Mouse (Mus musculus): ENCODE data around the gene Naxd.
"Not testable (repeated sequence)": the region's sequence is repeated elsewhere in the genome, so short reads cannot be mapped to it uniquely, and the experiment has no call there.

Gene Naxd

DNA sequence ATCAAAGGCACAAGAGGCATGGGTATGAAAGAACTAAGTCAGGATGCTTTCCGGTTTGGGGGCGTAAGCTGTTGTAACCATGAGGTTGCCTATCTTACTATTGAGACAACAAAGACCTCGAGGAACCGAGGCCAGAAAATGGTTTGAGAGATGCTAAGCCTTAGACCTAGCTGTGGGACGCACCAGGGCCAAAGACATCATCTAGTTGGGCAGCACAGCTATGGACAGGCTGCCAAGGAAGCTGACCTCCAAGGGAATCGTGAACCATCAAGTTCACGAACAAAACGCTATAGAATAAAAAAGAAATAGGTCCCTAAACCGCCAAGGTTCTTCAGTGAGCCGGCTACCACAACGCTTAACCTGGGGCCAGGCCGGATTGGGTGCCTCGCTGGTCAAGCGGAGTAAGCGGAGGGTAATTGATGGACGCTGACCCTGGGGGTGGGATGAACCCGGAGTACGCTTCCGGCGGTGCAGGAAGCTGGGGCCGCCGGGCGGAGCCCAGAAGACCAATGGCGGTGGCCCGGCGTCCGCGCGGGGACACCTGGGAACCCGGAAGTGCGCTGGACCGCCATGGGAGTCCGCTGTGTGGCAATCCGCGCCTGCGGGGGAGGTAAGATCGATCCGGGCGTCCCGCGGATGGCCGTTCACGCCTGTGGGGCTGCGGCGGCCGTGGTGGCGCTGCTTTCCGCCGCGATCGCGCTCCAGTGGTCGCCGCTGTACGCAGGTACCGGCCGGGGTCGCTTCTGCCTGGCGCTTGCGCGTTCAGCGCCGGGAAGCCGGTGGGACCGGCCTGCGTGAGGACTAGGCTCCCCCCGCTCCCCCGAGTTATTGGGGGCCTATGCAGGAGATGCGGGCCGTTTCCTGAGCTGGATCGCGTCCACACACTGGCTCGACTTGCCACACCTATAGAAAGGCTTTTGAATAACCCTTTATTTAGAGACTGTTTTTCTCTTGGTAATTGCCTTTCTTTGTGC is at the start of gene Naxd:
Gene Naxd (plus strand): TSS at position 490 of the 974 bp plus-strand sequence.
- peak; percentile 65 for DNase-seq (ENCODE audit: low spot score)

GRCm38 (mm10) chr8:11447910-11448570 is 49.3 kb upstream of the Naxd start:
- no peak for DNase-seq (ENCODE audit: low spot score)

DNA sequence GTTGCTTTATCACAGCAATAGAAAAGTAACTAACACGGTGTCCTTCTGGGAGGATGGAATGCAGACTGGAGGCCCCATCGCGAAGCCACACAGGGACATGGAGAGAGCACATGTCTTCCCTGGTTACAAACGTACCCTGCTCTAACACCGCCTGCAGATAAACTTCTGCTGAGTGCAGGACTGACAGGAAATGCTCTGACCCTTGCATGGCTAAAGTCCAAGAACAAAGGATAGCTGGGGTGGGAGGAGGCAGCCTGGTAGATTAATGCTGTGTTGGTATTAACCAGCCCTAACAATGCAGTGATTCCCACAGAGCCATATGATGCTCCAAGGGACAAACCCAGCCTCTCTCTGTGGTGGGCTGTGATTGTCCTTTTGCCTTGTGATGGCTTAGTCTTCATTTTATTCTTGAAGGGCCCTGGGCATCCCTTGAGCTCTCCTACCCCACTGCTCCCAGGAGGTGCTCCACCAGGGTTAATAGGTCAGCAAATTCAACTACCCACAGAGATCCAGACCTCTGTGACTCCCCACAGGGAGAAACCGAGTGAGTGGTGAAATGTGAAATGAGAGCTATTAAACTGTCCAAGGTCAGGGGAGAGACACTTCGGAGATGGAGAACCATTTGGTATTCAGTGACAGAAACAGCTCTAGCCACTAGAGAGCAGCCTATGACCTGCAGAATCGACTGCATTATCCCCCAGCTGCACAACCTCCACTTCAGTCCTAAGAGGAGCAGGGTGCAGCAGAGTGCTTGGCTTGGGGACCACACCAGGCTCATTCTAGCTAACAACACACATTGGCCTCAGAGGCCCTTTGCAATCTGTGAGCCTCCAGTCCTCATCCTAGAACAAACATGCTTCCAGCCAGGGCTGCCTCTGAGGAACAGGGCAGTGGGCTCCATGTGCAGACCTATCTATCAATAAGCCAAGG is 46.9 kb upstream of the Naxd start:
- no peak for DNase-seq (ENCODE audit: low spot score)

GRCm38 (mm10) chr8:11452152-11452551 is 45.2 kb upstream of the Naxd start:
- no peak for DNase-seq (ENCODE audit: low spot score)

DNA sequence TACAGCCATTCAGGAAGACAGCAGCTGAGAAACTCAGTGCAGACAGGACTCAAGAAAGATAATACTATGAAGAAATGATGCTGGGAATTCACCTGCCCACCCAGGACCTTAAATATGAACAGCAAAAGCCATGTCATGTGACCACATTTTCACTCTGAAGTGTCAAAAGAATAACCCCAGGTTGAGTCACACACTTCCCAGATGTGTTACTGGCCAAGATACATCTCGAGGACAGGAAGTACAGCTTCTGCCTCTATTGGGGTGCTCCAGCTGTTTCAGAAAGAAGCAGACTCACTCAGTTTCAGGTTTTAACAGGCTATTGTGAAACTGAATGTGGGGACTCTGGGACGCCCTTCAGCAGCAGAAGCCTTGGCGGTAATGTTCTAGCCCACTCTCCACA is 44.7 kb upstream of the Naxd start:
- DNase-seq (ENCODE audit: low spot score) = no peak

- no peak for DNase-seq (ENCODE audit: low spot score)
These were observed 44.3 kb upstream of the Naxd start for GRCm38 (mm10) chr8:11452974-11453373.

GRCm38 (mm10) chr8:11454228-11454627 is 43.1 kb upstream of the Naxd start:
- DNase-seq (ENCODE audit: low spot score) = no peak

DNA sequence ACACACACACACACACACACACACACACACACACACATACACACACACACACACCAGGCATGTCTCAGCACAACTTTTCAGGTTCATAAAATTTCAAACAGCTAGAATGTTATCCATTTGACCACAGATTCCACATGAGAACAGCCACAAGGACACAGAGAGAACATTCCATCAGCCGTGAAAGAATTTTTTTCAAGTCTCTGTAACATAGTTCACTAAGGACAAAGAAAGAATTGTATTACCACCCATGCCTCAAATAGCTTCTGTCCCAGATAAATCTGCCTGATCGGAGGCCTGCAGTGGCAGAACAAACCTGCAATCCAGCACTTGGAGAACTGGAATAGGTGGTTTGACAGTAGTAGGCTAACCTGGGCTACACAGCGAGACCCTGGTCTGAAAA is 40.0 kb upstream of the Naxd start:
- DNase-seq (ENCODE audit: low spot score) = no peak

GRCm38 (mm10) chr8:11457981-11458836 is 39.1 kb upstream of the Naxd start:
- DNase-seq (ENCODE audit: low spot score) = no peak

- DNase-seq (ENCODE audit: low spot score) = no peak
These were observed 38.3 kb upstream of the Naxd start for GRCm38 (mm10) chr8:11459016-11459415.

- DNase-seq (ENCODE audit: low spot score) = no peak
These were observed 36.4 kb upstream of the Naxd start for GRCm38 (mm10) chr8:11460934-11461333.

GRCm38 (mm10) chr8:11461847-11462246 is 35.5 kb upstream of the Naxd start:
- DNase-seq (ENCODE audit: low spot score) = no peak

DNA sequence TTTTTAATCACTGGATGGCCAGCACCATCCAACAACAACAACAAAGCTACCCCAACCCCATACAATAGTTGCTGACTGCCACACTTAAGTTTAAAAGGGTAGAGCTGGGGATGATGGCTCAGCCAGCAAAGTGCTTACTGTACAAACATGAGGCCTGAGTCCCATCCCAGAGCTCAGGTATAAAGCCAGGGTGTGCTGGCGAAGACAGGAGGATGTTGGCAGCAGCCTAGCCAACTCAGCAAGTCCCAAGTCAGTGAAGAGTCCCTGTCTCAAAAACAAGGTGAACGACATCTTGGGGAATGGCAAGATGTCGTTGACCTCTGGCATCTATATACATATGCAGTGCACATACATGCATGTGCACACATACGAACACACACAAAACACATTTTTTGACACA is 34.7 kb upstream of the Naxd start:
- DNase-seq (ENCODE audit: low spot score) = no peak

DNA sequence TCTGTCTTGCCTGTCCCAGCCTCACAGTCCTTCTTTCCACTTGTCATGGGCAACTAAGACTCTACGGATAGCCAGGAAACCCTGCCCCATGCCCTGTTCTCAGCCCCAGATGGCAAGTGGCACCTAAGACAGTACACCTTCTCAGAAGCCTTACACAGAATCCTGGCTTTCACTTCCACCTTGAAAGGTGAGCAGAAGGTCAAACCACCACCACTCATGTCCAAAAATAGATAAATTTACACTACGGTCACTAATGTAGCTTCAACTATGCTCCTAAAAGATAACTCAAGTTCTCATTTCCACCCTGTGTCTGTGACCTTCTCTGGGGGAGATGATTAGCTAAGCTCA is 33.8 kb upstream of the Naxd start:
- DNase-seq (ENCODE audit: low spot score) = no peak

DNA sequence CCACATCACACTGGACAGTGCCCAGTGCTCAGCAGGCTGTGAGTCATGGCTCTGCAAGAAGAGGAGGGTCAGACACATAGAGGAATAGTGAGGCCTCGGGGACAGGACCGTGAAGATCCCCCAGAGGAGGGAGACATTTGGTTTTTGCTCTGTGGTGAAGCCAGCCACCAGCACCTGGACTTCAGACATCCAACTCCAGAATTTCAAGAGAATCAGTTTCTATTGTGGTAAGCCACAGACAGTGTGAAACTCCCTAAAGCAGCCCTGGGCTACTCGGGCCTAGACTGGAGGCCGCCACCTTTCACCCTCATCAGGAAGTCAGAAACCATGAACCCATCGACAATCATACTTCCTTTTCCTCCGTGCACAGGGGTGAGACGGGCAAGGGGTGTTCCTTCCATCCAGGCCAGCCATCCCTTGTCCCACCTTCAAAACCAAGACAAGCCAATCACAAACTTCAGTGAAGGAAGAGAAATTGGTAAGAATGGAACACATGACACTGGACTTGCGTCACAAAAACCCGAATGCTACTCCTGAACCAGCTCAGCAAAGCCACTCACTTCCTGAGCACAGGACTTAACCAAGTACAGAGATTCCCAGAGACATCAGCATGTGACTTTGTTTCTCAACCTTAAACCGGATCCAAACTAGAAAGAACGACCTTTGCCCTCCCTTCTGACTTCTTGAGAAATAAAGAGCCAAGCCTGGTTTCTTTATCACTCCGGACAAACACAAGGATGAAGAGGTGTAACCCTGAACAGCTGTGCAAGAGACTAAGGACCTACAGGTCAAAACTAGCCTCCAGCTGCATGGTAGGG is 33.2 kb upstream of the Naxd start:
- DNase-seq (ENCODE audit: low spot score) = no peak

DNA sequence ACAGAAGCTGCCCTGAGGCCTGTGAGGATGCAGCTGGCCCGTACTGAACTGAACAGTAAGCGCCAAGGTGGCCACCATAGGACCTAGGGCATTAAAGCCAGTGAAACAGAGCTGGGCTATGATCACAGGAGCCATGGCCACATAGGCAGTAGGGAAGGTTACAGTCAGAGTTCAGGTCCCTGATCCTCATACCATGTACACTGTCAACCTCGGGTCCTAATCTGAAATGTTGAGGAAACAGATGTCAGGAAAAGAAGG is 32.7 kb upstream of the Naxd start:
- no peak for DNase-seq (ENCODE audit: low spot score)

- no peak for DNase-seq (ENCODE audit: low spot score)
These were observed 31.7 kb upstream of the Naxd start for GRCm38 (mm10) chr8:11465619-11466018.

- DNase-seq (ENCODE audit: low spot score) = not testable (repeated sequence)
These were observed 30.8 kb upstream of the Naxd start for GRCm38 (mm10) chr8:11466528-11466927.

GRCm38 (mm10) chr8:11469095-11469494 is 28.2 kb upstream of the Naxd start:
- DNase-seq (ENCODE audit: low spot score) = no peak

DNA sequence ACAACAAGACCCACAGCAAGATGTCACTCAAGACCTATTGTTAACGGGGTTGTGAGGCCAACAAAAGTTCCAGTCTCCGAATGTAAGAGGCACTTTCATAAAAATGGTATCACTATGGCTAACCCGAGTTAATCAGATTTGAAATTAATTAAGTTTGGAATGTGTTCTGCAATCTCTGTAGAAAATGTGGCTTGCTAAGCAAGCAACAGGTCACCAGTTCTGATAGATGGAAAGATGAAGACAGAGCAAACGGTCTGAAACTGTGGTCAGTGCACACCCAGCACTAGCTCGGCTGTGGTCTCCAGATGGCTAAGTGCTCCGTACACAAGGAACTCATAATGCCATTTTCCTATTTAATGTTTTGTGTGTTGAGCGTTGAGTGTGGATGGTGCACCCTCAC is 26.6 kb upstream of the Naxd start:
- no peak for DNase-seq (ENCODE audit: low spot score)

DNA sequence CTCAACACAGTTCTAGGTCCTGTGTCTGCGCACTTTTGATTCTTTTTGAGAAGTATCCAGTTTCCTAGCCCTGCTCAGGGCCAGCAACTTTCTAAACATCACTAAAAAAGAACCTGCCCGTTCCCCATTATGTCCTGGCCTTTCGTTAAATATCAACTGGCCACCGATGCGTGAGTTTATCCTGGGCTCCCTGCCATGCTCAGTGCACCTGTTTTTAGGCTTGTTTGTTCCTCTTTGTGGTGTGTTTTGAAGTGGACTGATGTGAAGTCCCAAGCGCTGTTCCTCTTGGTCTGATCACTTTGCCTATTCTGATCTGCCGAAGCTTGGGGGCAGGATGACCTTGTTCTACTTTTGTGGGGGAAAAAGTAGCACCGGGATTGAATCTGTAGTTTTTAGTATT is 26.0 kb upstream of the Naxd start:
- DNase-seq (ENCODE audit: low spot score) = no peak
